Mouse (Mus musculus) neural tube, embryonic 11.5 days (tissue): ENCODE data around the gene Pacsin2. TPM values are rescaled to one million over a fixed set of nuclear protein-coding genes. Genes with fewer than 3 reads are reported as not detected.
A peak's percentile ranks its signal among the peaks of the same experiment; 100 is the strongest.
"Not testable (repeated sequence)": the region's sequence is repeated elsewhere in the genome, so short reads cannot be mapped to it uniquely, and the experiment has no call there.

Experiments used
- ATAC-seq: fragments of 200-750 bp; cut with Nextera tagmentation; 2 replicates; pipeline ENCODE4 v1.8.0; 2017; ENCODE audit warnings: moderate number of reproducible peaks, mild to moderate bottlenecking, moderate TSS enrichment, moderate library complexity; ENCODE audit not compliant: insufficient read depth, low FRiP score, low TSS enrichment
- DNase-seq: peaks from one replicate; pipeline ENCODE4 v3.0.0-alpha.2; 2015; ENCODE audit warnings: low spot score
- H3K27ac ChIP-seq: fragments of 300-500 bp; sonication (generic); 2 replicates; pipeline ENCODE4 v1.5.1; 2014; ENCODE audit warnings: low read depth, mild to moderate bottlenecking, low read length
- H3K27me3 ChIP-seq: fragments of 300-500 bp; sonication (generic); 2 replicates; pipeline ENCODE4 v1.6.1; 2014; ENCODE audit warnings: mild to moderate bottlenecking, low read length, mixed read lengths; ENCODE audit not compliant: control insufficient read depth, insufficient read depth
- H3K36me3 ChIP-seq: fragments of 300-500 bp; sonication (generic); 2 replicates; pipeline ENCODE4 v1.6.1; 2014; ENCODE audit warnings: mild to moderate bottlenecking, low read length, moderate library complexity, mixed read lengths; ENCODE audit not compliant: control insufficient read depth, insufficient read depth
- H3K4me1 ChIP-seq: fragments of 300-500 bp; sonication (generic); 2 replicates; pipeline ENCODE4 v1.6.1; 2014; ENCODE audit warnings: low read length, mixed read lengths; ENCODE audit not compliant: control insufficient read depth, insufficient read depth
- H3K4me2 ChIP-seq: fragments of 300-500 bp; sonication (generic); 2 replicates; pipeline ENCODE4 v1.6.1; 2014; ENCODE audit warnings: low read depth, mild to moderate bottlenecking, moderate library complexity
- H3K4me3 ChIP-seq: fragments of 300-500 bp; sonication (generic); 2 replicates; pipeline ENCODE4 v1.5.1; 2014; ENCODE audit warnings: low read depth, low read length
- H3K9ac ChIP-seq: fragments of 300-500 bp; sonication (generic); 2 replicates; pipeline ENCODE4 v1.6.1; 2014; ENCODE audit warnings: mild to moderate bottlenecking, low read length
- H3K9me3 ChIP-seq: fragments of 300-500 bp; sonication (generic); 2 replicates; pipeline ENCODE4 v1.6.1; 2016; ENCODE audit warnings: low read length; ENCODE audit not compliant: control insufficient read depth
- WGBS: fragments of 180-500 bp; shearing (Covaris S2); extraction: QIAGEN DNeasy Blood & Tissue Kit; methylation state at CpG from one replicate; pipeline ENCODE4 v1.1.7; 2014; 5-methylcytosine and 5-hydroxymethylcytosine counted together
- polyA plus RNA-seq: library from polyadenylated mRNA; unstranded; fragments of >200 nt; fragmentation: Nextera tagmentation; extraction: Ambion mirVana; gene quantifications from 2 replicates; pipeline ENCODE4 v1.2.1, GENCODE M21; 2014

Pacsin2 gene
- polyA plus RNA-seq, 1 experiment from 2014 or later: 46.2 TPM

- no peaks in the 10 kb centered on the region; the same call in 1 of the 2 replicates for H3K36me3 ChIP-seq
Measured at GRCm38 (mm10) chr15:83387911-83388310, 76.5 kb downstream of the Pacsin2 start.

GRCm38 (mm10) chr15:83383633-83384032 lies 80.8 kb downstream of the Pacsin2 start:
- H3K4me2 ChIP-seq: no peak overlapping the region
- 94% methylated on average over 2 of the region's 2 CpGs for WGBS
- H3K4me3 ChIP-seq: no peak overlapping the region
- ATAC-seq: no peak
- no peak overlapping the region for H3K9ac ChIP-seq
- no peaks in the 10 kb centered on the region for H3K4me1 ChIP-seq
- DNase-seq: no peak
- no peak overlapping the region for H3K27ac ChIP-seq
- peaks cover 5% of the 10 kb centered on the region for H3K36me3 ChIP-seq
- H3K27me3 ChIP-seq: no peaks in the 10 kb centered on the region
- no peaks in the 10 kb centered on the region for H3K9me3 ChIP-seq

More at GRCm38 (mm10) chr15:83387911-83388310, 76.5 kb downstream of the Pacsin2 start:
- WGBS: 85% methylated on average over 2 of the region's 2 CpGs
- ATAC-seq (no peak), DNase-seq (no peak)
- Histone ChIP-seq H3K27ac (no peak overlapping the region), H3K9me3 (no peaks in the 10 kb centered on the region), H3K4me1 (no peaks in the 10 kb centered on the region), H3K4me3 (no peak overlapping the region), H3K27me3 (no peaks in the 10 kb centered on the region), H3K9ac (no peak overlapping the region), H3K4me2 (no peak overlapping the region)

- ATAC-seq (no peak), DNase-seq (no peak)
- WGBS: 88% methylated on average over 5 of the region's 5 CpGs
- Histone ChIP-seq H3K4me1 (no peaks in the 10 kb centered on the region), H3K9me3 (no peaks in the 10 kb centered on the region), H3K4me2 (no peak overlapping the region), H3K27me3 (no peaks in the 10 kb centered on the region), H3K27ac (no peak overlapping the region), H3K9ac (no peak overlapping the region), H3K4me3 (no peak overlapping the region), H3K36me3 (peaks cover 5% of the 10 kb centered on the region)
Measured at GRCm38 (mm10) chr15:83383136-83383535, 81.3 kb downstream of the Pacsin2 start.

- Histone ChIP-seq H3K4me2 (no peak overlapping the region), H3K27ac (no peak overlapping the region), H3K4me3 (no peak overlapping the region), H3K27me3 (no peaks in the 10 kb centered on the region), H3K36me3 (peaks cover 5% of the 10 kb centered on the region), H3K4me1 (no peaks in the 10 kb centered on the region), H3K9me3 (no peaks in the 10 kb centered on the region), H3K9ac (no peak overlapping the region)
- DNase-seq (no peak), ATAC-seq (no peak)
- 92% methylated on average over 4 of the region's 4 CpGs for WGBS
Measured at GRCm38 (mm10) chr15:83382467-83382866, 81.9 kb downstream of the Pacsin2 start.

GRCm38 (mm10) chr15:83377153-83377552 lies 87.3 kb downstream of the Pacsin2 start:
- no peak overlapping the region for H3K4me2 ChIP-seq
- H3K4me1 ChIP-seq: no peaks in the 10 kb centered on the region
- H3K9ac ChIP-seq: no peak overlapping the region
- DNase-seq (no peak), ATAC-seq (no peak)
- 89% methylated on average over 4 of the region's 4 CpGs for WGBS
- H3K27ac ChIP-seq: no peak overlapping the region
- no peaks in the 10 kb centered on the region for H3K27me3 ChIP-seq
- peaks cover 3% of the 10 kb centered on the region for H3K36me3 ChIP-seq
- H3K9me3 ChIP-seq: no peaks in the 10 kb centered on the region
- no peak overlapping the region for H3K4me3 ChIP-seq

- Histone ChIP-seq H3K4me1 (no peaks in the 10 kb centered on the region), H3K9me3 (no peaks in the 10 kb centered on the region), H3K9ac (no peak overlapping the region), H3K27ac (no peak overlapping the region), H3K4me3 (no peak overlapping the region), H3K4me2 (no peak overlapping the region), H3K27me3 (no peaks in the 10 kb centered on the region), H3K36me3 (peaks cover 3% of the 10 kb centered on the region)
- peak; percentile 52 for DNase-seq
- ATAC-seq: no peak
- WGBS: 58% methylated on average over 4 of the region's 4 CpGs
Measured at GRCm38 (mm10) chr15:83375136-83375535, 89.3 kb downstream of the Pacsin2 start.

- Histone ChIP-seq H3K36me3 (peaks cover 3% of the 10 kb centered on the region), H3K9me3 (no peaks in the 10 kb centered on the region), H3K27me3 (no peaks in the 10 kb centered on the region), H3K9ac (no peak overlapping the region), H3K4me3 (no peak overlapping the region), H3K4me2 (no peak overlapping the region), H3K4me1 (no peaks in the 10 kb centered on the region), H3K27ac (no peak overlapping the region)
- ATAC-seq: no peak
- no peak for DNase-seq
Measured at GRCm38 (mm10) chr15:83374076-83374475, 90.3 kb downstream of the Pacsin2 start.

- WGBS: 94% methylated on average over 4 of the region's 4 CpGs
- not testable (repeated sequence) for ATAC-seq
Measured at GRCm38 (mm10) chr15:83368702-83369101, 95.7 kb downstream of the Pacsin2 start.

GRCm38 (mm10) chr15:83368261-83368660 lies 96.1 kb downstream of the Pacsin2 start:
- Histone ChIP-seq H3K4me2 (no peak overlapping the region), H3K27me3 (no peaks in the 10 kb centered on the region), H3K4me3 (no peak overlapping the region), H3K9me3 (no peaks in the 10 kb centered on the region), H3K36me3 (no peaks in the 10 kb centered on the region), H3K4me1 (no peaks in the 10 kb centered on the region), H3K27ac (no peak overlapping the region), H3K9ac (no peak overlapping the region)
- WGBS: 89% methylated on average over 2 of the region's 2 CpGs
- no peak for ATAC-seq
- DNase-seq: no peak

More at GRCm38 (mm10) chr15:83368702-83369101, 95.7 kb downstream of the Pacsin2 start:
- not testable (repeated sequence) for DNase-seq, H3K9me3 ChIP-seq, H3K4me2 ChIP-seq, H3K36me3 ChIP-seq, H3K27me3 ChIP-seq, H3K4me3 ChIP-seq, H3K4me1 ChIP-seq, H3K9ac ChIP-seq, H3K27ac ChIP-seq
